Mouse (Mus musculus): ENCODE measurements around the gene Olfr221. TPM values are rescaled to one million over a fixed set of nuclear protein-coding genes. Genes with fewer than 3 reads are reported as not detected.

Gene Olfr221
- polyA plus RNA-seq, 1 experiment from 2014 or later = not detected

DNA sequence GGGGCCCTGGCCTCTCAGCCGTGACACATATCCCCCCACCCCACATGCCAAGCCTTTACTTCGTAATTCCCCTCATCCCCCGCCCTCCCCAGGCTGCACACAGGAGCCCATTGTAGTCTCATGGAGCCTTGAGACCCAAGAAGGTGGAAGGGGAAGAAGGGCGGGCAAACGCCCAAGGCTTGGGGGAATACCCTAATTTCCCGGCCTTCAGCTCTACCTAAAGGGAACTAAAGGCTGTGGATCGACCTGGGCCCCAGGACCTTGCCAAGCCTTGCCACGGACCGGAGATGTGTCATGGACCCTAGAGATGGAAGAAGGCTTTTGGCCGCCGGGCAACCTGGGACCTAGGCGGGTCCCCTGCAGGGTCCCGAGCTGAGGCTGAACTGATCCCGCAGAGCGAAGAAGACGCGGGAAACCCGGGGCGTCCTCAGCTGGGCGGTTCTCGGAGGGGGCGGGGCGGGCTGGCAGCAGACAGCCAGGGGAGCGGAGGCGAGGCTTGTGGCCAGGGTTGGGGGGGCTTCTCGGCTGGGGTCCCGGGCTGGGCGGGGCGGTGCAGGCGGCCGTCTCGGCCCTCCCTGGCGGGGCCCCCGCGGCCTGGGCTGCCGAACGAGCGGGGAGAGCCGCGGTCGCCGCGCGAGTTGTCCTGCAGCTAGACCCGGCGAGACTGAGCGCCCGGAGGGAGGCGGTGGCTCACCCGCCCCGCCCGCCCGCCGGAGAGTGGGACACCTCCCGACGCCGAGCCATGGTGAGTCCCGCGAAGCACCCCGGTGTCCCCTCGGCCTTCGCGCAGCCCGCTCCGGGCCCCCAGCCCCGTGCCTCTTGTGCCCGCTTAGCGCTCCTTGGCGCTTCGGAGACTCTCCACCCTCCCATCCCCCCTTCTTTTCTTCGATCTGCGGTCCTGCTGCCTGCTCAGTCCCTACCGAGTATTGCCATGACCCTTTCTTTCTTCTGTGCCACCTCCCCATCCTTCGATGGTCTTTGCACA lies 57.7 kb downstream of the Olfr221 start, which contains the start of gene Arhgef40:
TSS of gene Arhgef40 (plus strand) at position 473 of the 985 bp plus-strand sequence.
- Histone ChIP-seq H3K4me2 (peak within 1 kb of the TSS; percentile 81), H3K36me3 (peaks cover 26% of the 10 kb centered on the region), H3K9me3 (replicated peaks) (no peaks in the 10 kb centered on the region), H3K9ac (peak within 1 kb of the TSS; percentile 86), H3K4me3 (peak within 1 kb of the TSS; percentile 75), H3K27me3 (replicated peaks) (no peaks in the 10 kb centered on the region), H3K4me1 (replicated peaks) (peaks cover 22% of the 10 kb centered on the region), H3K27ac (ENCODE audit: poor library complexity, severe bottlenecking) (peak within 1 kb of the TSS; percentile 96)
- WGBS = under 1% methylated on average over 59 of the region's 74 CpGs
- ATAC-seq (ENCODE audit: insufficient number of reproducible peaks, low FRiP score) = peak; percentile 85

Other genes starting within 250 kb of the Olfr221 start
- gene AY358078, start 242.4 kb downstream of the Olfr221 start, polyA plus RNA-seq (2016; fragmentation: Nextera tagmentation; extraction: Ambion mirVana) = not detected in 2 replicates
- not detected in 2 replicates for gene Ear6, start 188.8 kb downstream of the Olfr221 start, polyA plus RNA-seq (2016; fragmentation: Nextera tagmentation; extraction: Ambion mirVana)
- 39.7 and 40.4 TPM in 2 replicates for gene Mettl17, start 157.6 kb downstream of the Olfr221 start, polyA plus RNA-seq (2016; fragmentation: Nextera tagmentation; extraction: Ambion mirVana)
- gene Slc39a2, start 149.6 kb downstream of the Olfr221 start, polyA plus RNA-seq (2016; fragmentation: Nextera tagmentation; extraction: Ambion mirVana) = 0.20 and 0.44 TPM in 2 replicates
- gene Ndrg2, start 128.3 kb downstream of the Olfr221 start, polyA plus RNA-seq (2016; fragmentation: Nextera tagmentation; extraction: Ambion mirVana) = 224 and 228 TPM in 2 replicates
- gene Tppp2, start 124.0 kb downstream of the Olfr221 start, polyA plus RNA-seq (2016; fragmentation: Nextera tagmentation; extraction: Ambion mirVana) = not detected in 2 replicates
- not detected in 2 replicates for gene Rnase13, start 119.7 kb downstream of the Olfr221 start, polyA plus RNA-seq (2016; fragmentation: Nextera tagmentation; extraction: Ambion mirVana)
- gene Arhgef40, start 57.7 kb downstream of the Olfr221 start, polyA plus RNA-seq (2016; fragmentation: Nextera tagmentation; extraction: Ambion mirVana) = 104 and 111 TPM in 2 replicates
- 0.50 and 0.80 TPM in 2 replicates for gene Tmem253, start 26.8 kb downstream of the Olfr221 start, polyA plus RNA-seq (2016; fragmentation: Nextera tagmentation; extraction: Ambion mirVana)
- gene Zfp219, start 21.7 kb downstream of the Olfr221 start, polyA plus RNA-seq (2016; fragmentation: Nextera tagmentation; extraction: Ambion mirVana) = 21.5 and 23.6 TPM in 2 replicates
- gene Hnrnpc, start 61.6 kb upstream of the Olfr221 start, polyA plus RNA-seq (2016; fragmentation: Nextera tagmentation; extraction: Ambion mirVana) = 425 and 438 TPM in 2 replicates
- 31.9 and 32.1 TPM in 2 replicates for gene Rpgrip1, start 68.2 kb upstream of the Olfr221 start, polyA plus RNA-seq (2016; fragmentation: Nextera tagmentation; extraction: Ambion mirVana)
- 35.8 and 36.5 TPM in 2 replicates for gene Supt16, start 155.0 kb upstream of the Olfr221 start, polyA plus RNA-seq (2016; fragmentation: Nextera tagmentation; extraction: Ambion mirVana)
- 35.0 and 36.0 TPM in 2 replicates for gene Chd8, start 215.3 kb upstream of the Olfr221 start, polyA plus RNA-seq (2016; fragmentation: Nextera tagmentation; extraction: Ambion mirVana)
- 35.8 and 41.5 TPM in 2 replicates for gene Tox4, start 236.7 kb upstream of the Olfr221 start, polyA plus RNA-seq (2016; fragmentation: Nextera tagmentation; extraction: Ambion mirVana)
- 15.1 and 16.7 TPM in 2 replicates for gene Rab2b, start 237.1 kb upstream of the Olfr221 start, polyA plus RNA-seq (2016; fragmentation: Nextera tagmentation; extraction: Ambion mirVana)